Mouse (Mus musculus) kidney, postnatal 0 days (tissue): Measurements from ENCODE around the gene Snorc. TPM values are rescaled to one million over a fixed set of nuclear protein-coding genes. Genes with fewer than 3 reads are reported as not detected.
A peak's percentile ranks its signal among the peaks of the same experiment; 100 is the strongest.
"Not testable (repeated sequence)": the region's sequence is repeated elsewhere in the genome, so short reads cannot be mapped to it uniquely, and the experiment has no call there.

Experiments
- ATAC-seq: fragments of 200-750 bp; cut with Nextera tagmentation; replicated peaks from 2 replicates; pipeline ENCODE4 v1.8.0; 2017; ENCODE audit warnings: low read depth, moderate number of reproducible peaks, moderate TSS enrichment, moderate library complexity; ENCODE audit not compliant: low FRiP score
- DNase-seq: peaks from one replicate; pipeline ENCODE4 v3.0.0-alpha.2; 2016; ENCODE audit warnings: low spot score
- H3K27ac ChIP-seq: fragments of 300-500 bp; sonication (generic); 2 replicates; pipeline ENCODE4 v1.5.1; 2014; ENCODE audit warnings: mild to moderate bottlenecking
- H3K27me3 ChIP-seq: fragments of 300-500 bp; sonication (generic); 2 replicates; pipeline ENCODE4 v1.6.1; 2014; ENCODE audit warnings: low read length, mixed read lengths; ENCODE audit not compliant: insufficient read depth
- H3K36me3 ChIP-seq: fragments of 300-500 bp; sonication (generic); 2 replicates; pipeline ENCODE4 v1.6.1; 2014; ENCODE audit warnings: low read length, mixed read lengths; ENCODE audit not compliant: insufficient read depth
- H3K4me1 ChIP-seq: fragments of 300-500 bp; sonication (generic); replicated peaks from 2 replicates; pipeline ENCODE4 v1.6.1; 2014; ENCODE audit warnings: antibody characterized with exemption, low read length, mixed read lengths; ENCODE audit not compliant: insufficient read depth
- H3K4me2 ChIP-seq: fragments of 300-500 bp; sonication (generic); 2 replicates; pipeline ENCODE4 v1.6.1; 2014; ENCODE audit warnings: mild to moderate bottlenecking, low read length, moderate library complexity, mixed read lengths
- H3K4me3 ChIP-seq: fragments of 300-500 bp; sonication (generic); replicated peaks from 2 replicates; pipeline ENCODE4 v1.5.1; 2014; ENCODE audit warnings: low read depth, low read length
- H3K9ac ChIP-seq: fragments of 300-500 bp; sonication (generic); 2 replicates; pipeline ENCODE4 v1.6.1; 2014; ENCODE audit warnings: low read depth, low read length
- H3K9me3 ChIP-seq: fragments of 300-500 bp; sonication (generic); replicated peaks from 2 replicates; pipeline ENCODE4 v1.6.1; 2016; ENCODE audit warnings: low read length, inconsistent platforms, mixed read lengths
- CTCF ChIP-seq: IDR thresholded peaks from 2 replicates; pipeline ENCODE4 v1.5.1; 2016; ENCODE audit warnings: antibody characterized with exemption, low read depth, mild to moderate bottlenecking, moderate library complexity
- WGBS: fragments of 180-500 bp; shearing (Covaris S2); extraction: QIAGEN DNeasy Blood & Tissue Kit; methylation state at CpG from one replicate; pipeline ENCODE4 v1.1.7; 2014; 5-methylcytosine and 5-hydroxymethylcytosine counted together
- polyA plus RNA-seq: library from polyadenylated mRNA; unstranded; fragments of >200 nt; fragmentation: Nextera tagmentation; extraction: Ambion mirVana; gene quantifications from 2 replicates; pipeline ENCODE4 v1.2.1, GENCODE M21; 2015

Snorc gene
- polyA plus RNA-seq, 1 experiment from 2014 or later: not detected

DNA sequence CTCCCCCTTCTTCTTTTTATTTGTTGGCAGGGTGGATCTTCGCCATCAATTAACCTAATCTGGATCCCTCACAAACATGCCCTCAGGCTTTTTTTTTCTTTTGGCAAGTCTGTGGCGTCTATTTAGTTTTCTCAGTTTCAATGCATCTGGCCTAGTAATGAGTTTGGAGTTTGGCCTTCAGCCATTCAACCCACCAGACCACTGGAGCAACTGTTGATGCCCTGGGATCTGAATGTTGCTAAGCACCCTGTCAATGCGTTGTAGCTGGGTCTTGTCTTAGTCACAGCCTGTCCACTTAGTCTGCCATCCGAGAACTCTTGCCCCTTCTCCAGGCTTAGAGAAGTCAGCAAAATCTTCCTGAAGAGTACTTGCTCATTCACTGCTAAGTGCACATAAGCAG, 12.0 kb upstream of the Snorc start:
- WGBS: 89% methylated on average over 4 of the region's 4 CpGs
- TF ChIP-seq CTCF: no peak
- H3K4me3 ChIP-seq: no peak overlapping the region
- no peaks in the 10 kb centered on the region for H3K27me3 ChIP-seq
- no peaks in the 10 kb centered on the region for H3K36me3 ChIP-seq
- no peak overlapping the region for H3K4me2 ChIP-seq
- no peaks in the 10 kb centered on the region for H3K9me3 ChIP-seq
- no peak overlapping the region for H3K9ac ChIP-seq
- no peaks in the 10 kb centered on the region for H3K4me1 ChIP-seq
- no peak for DNase-seq
- no peak overlapping the region for H3K27ac ChIP-seq
- no peak for ATAC-seq

DNA sequence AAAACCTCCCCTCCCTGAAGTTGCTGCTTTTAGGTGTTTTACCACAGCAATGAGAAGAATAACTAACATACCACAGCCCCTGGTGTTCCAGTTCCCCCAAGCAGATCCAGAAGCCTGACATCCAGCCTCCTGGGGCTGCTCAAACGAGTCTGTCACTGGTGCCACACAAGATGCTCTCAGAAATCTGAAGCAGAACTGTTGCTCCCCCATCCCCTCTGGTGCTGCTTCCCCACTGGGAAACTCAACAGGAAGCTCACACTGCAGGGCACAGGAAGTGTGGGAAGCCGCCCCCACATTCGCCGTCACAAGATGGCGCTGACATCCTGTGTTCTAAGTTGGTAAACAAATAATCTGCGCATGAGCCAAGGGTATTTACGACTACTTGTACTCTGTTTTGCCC, 10.2 kb upstream of the Snorc start:
- WGBS: 77% methylated on average over 5 of the region's 7 CpGs

DNA sequence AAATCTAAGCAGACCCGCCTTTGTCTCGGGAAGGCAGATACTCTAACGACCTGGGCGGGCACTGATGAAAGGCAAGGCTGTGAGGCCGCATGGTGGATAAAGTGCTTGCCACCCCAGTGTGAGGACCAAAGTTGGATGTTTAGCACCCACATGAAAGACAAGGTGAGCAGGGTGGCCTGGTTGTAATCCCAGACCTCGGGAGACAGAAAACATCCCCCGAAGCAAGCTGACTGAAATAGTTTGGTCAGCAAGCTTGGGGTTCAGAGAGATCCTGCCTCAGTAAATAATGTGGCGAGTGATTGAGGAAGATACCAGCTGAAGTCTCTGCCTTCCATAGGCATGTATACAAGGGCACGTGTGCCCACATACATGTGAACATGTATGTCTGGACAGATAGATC, 2.6 kb upstream of the Snorc start:
- no peak overlapping the region for H3K4me3 ChIP-seq
- 49% methylated on average over 9 of the region's 9 CpGs for WGBS
- DNase-seq (no peak), ATAC-seq (no peak)
- peak overlapping the region; percentile 19 for H3K4me2 ChIP-seq
- no peak overlapping the region for H3K9ac ChIP-seq
- no peaks in the 10 kb centered on the region for H3K27me3 ChIP-seq
- H3K36me3 ChIP-seq: no peaks in the 10 kb centered on the region
- no peaks in the 10 kb centered on the region for H3K4me1 ChIP-seq
- TF ChIP-seq CTCF: no peak
- no peak overlapping the region for H3K27ac ChIP-seq
- H3K9me3 ChIP-seq: no peaks in the 10 kb centered on the region

More for the DNA sequence above, 10.2 kb upstream of the Snorc start:
- H3K27me3 ChIP-seq, H3K4me2 ChIP-seq, H3K4me1 ChIP-seq, H3K9me3 ChIP-seq, H3K36me3 ChIP-seq, H3K27ac ChIP-seq, H3K4me3 ChIP-seq, ATAC-seq, H3K9ac ChIP-seq, DNase-seq: not testable (repeated sequence)

DNA sequence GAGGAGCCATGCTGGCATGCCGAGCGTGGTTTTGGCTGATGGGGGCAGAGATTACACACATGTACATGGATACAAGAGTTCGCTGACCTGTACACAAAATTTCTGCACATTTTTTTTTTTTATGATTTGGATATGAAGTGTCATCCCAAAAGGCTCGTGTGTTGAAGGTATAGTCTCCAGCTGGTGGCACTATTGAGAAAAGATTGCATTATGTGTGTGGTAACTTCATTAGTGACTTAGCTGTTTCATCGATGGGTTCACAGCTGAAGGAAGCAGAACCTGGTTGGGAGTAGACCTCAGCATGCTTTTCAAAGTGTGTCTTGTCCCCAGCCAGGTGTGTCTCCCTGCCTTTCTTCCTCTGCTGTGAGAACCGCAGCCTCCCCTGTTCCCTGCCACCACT, 1.8 kb upstream of the Snorc start:
- no peaks in the 10 kb centered on the region for H3K36me3 ChIP-seq
- H3K9ac ChIP-seq: no peak overlapping the region
- no peaks in the 10 kb centered on the region for H3K9me3 ChIP-seq
- H3K27me3 ChIP-seq: no peaks in the 10 kb centered on the region
- no peaks in the 10 kb centered on the region for H3K4me1 ChIP-seq
- no peak overlapping the region for H3K4me3 ChIP-seq
- no peak overlapping the region for H3K27ac ChIP-seq
- DNase-seq (peak; percentile 29), ATAC-seq (no peak)
- 70% methylated on average over 6 of the region's 6 CpGs for WGBS
- peak; percentile 57 for TF ChIP-seq CTCF
- no peak overlapping the region for H3K4me2 ChIP-seq

DNA sequence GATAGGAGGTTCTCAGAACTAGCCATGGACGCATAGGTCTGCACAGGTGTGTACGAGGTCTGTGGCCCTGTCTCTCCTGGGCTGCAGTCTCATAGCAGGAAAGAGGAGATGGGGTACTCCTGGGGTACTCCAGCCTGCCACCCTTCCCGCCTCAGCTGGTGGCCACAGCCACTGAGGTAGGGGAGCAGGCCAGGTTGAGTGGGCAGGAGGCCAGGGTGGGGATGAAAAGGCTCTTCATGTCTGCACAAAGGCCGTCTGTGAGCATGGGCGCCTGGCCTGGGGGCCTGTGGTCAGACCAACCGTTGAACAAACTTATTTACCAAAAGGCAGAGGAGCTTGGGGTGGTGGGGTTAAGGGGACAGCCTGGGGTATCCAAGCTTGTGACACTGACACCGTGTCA, 1.8 kb downstream of the Snorc start:
- no peak for TF ChIP-seq CTCF
- H3K27ac ChIP-seq: no peak overlapping the region
- 80% methylated on average over 7 of the region's 7 CpGs for whole genome bisulfite sequencing
- H3K4me3 ChIP-seq: no peak overlapping the region
- no peaks in the 10 kb centered on the region for H3K9me3 ChIP-seq
- no peak overlapping the region for H3K4me2 ChIP-seq
- H3K36me3 ChIP-seq: no peaks in the 10 kb centered on the region
- H3K4me1 ChIP-seq: peaks cover 7% of the 10 kb centered on the region; the same call in 1 of the 2 replicates
- DNase-seq (no peak), ATAC-seq (no peak)
- 0 out of 2 replicates have a peak, but pooled peaks cover 7% of the 10 kb centered on the region for H3K27me3 ChIP-seq
- no peak overlapping the region for H3K9ac ChIP-seq

DNA sequence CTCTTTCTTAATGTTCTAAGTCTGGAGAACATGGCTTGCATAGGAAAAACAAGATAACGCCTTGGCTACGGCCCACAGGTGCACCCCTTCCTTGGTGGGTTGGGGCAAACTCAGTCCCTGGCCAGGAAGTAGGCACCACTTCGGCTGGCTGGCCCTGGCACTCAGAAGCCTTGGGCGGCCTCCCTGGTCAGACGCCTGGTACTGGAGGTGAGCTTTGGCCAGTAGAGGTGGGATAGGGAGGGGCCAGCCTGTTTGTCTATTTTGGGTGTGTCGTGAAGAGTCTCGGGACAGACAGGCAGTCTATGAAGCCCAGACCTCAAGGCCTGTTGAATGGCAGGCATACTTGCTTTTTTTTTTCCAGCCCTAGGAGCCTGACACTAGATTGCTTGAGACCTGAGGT, 2.5 kb downstream of the Snorc start:
- Histone ChIP-seq H3K4me3 (no peak overlapping the region), H3K4me1 (peaks cover 7% of the 10 kb centered on the region; the same call in 1 of the 2 replicates), H3K4me2 (no peak overlapping the region), H3K27ac (no peak overlapping the region), H3K9ac (no peak overlapping the region), H3K9me3 (no peaks in the 10 kb centered on the region), H3K36me3 (no peaks in the 10 kb centered on the region), H3K27me3 (0 out of 2 replicates have a peak, but pooled peaks cover 7% of the 10 kb centered on the region)
- DNase-seq (no peak), ATAC-seq (no peak)
- no peak for TF ChIP-seq CTCF
- 78% methylated on average over 7 of the region's 7 CpGs for WGBS
